Mouse (Mus musculus) layer of hippocampus, postnatal 36 days (tissue): ENCODE data around the gene Tango2. TPM values are rescaled to one million over a fixed set of nuclear protein-coding genes. Genes with fewer than 3 reads are reported as not detected.
A peak's percentile ranks its signal among the peaks of the same experiment; 100 is the strongest.

Experiments used
- DNase-seq, 2 experiments: peaks; one replicate each; pipeline ENCODE4 v3.0.0; 2022
- total RNA-seq, 2 experiments: library from RNA; stranded (reverse); gene quantifications; 2 replicates each; pipeline ENCODE4 v1.2.3; 2021

Tango2 gene
- total RNA-seq = 100 to 1,000 TPM; 124 to 125 TPM

GRCm38 (mm10) chr16:18347931-18348600 lies at the start of gene Tango2, which contains the start of gene Arvcf:
Gene Tango2 (minus strand): TSS chr16:18348103.
Gene Arvcf (plus strand): TSS chr16:18348182.
- peak; percentile 91 to 92 for DNase-seq

GRCm38 (mm10) chr16:18396791-18397621 lies 49.1 kb upstream of the Tango2 start:
- DNase-seq = no peak

- no peak for DNase-seq
These were observed 48.3 kb upstream of the Tango2 start for GRCm38 (mm10) chr16:18396201-18396600.

- no peak for DNase-seq
These were observed 47.7 kb upstream of the Tango2 start for GRCm38 (mm10) chr16:18395620-18396036.

GRCm38 (mm10) chr16:18394777-18395619 lies 47.1 kb upstream of the Tango2 start:
- no peak for DNase-seq

GRCm38 (mm10) chr16:18394056-18394455 lies 46.2 kb upstream of the Tango2 start:
- DNase-seq = no peak

GRCm38 (mm10) chr16:18393595-18393994 lies 45.7 kb upstream of the Tango2 start:
- DNase-seq = no peak

- DNase-seq = peak; percentile 74 to 78
These were observed 44.8 kb upstream of the Tango2 start for GRCm38 (mm10) chr16:18392469-18393426.

GRCm38 (mm10) chr16:18391728-18392127 lies 43.8 kb upstream of the Tango2 start:
- DNase-seq = no peak

- DNase-seq = peak in 1 of 2 experiments; percentile 1
These were observed 43.2 kb upstream of the Tango2 start for GRCm38 (mm10) chr16:18391127-18391526.

GRCm38 (mm10) chr16:18390399-18390798 lies 42.5 kb upstream of the Tango2 start:
- no peak for DNase-seq

GRCm38 (mm10) chr16:18388583-18389435 lies 40.9 kb upstream of the Tango2 start:
- peak in 1 of 2 experiments; percentile 4 for DNase-seq

- no peak for DNase-seq
These were observed 40.0 kb upstream of the Tango2 start for GRCm38 (mm10) chr16:18387704-18388582.

GRCm38 (mm10) chr16:18386972-18387371 lies 39.1 kb upstream of the Tango2 start:
- DNase-seq = no peak

GRCm38 (mm10) chr16:18386451-18386850 lies 38.5 kb upstream of the Tango2 start:
- no peak for DNase-seq

GRCm38 (mm10) chr16:18385411-18385810 lies 37.5 kb upstream of the Tango2 start:
- DNase-seq = no peak

GRCm38 (mm10) chr16:18384659-18385058 lies 36.8 kb upstream of the Tango2 start:
- no peak for DNase-seq

- DNase-seq = no peak
These were observed 36.3 kb upstream of the Tango2 start for GRCm38 (mm10) chr16:18384211-18384610.

- no peak for DNase-seq
These were observed 35.9 kb upstream of the Tango2 start for GRCm38 (mm10) chr16:18383756-18384155.
